Mouse (Mus musculus) neutrophil, adult 5-6 weeks (primary cell): ENCODE measurements around the gene Tars. TPM values are rescaled to one million over a fixed set of nuclear protein-coding genes. Genes with fewer than 3 reads are reported as not detected.

Experiments used
- ATAC-seq: fragments of 151-379, 151-347 bp; 2 replicates; pipeline ENCODE4 v1.8.0; 2017; ENCODE audit warnings: mild to moderate bottlenecking, moderate TSS enrichment; ENCODE audit not compliant: insufficient number of reproducible peaks, poor library complexity, low FRiP score, severe bottlenecking; ENCODE audit errors: extremely low read depth
- total RNA-seq: library from RNA; stranded (forward); fragments of 200-1000 nt; gene quantifications from 2 replicates; pipeline ENCODE4 v1.2.3, GENCODE M21; 2017

The Tars gene
- 51.9 and 65.4 TPM in 2 replicates for total RNA-seq

DNA sequence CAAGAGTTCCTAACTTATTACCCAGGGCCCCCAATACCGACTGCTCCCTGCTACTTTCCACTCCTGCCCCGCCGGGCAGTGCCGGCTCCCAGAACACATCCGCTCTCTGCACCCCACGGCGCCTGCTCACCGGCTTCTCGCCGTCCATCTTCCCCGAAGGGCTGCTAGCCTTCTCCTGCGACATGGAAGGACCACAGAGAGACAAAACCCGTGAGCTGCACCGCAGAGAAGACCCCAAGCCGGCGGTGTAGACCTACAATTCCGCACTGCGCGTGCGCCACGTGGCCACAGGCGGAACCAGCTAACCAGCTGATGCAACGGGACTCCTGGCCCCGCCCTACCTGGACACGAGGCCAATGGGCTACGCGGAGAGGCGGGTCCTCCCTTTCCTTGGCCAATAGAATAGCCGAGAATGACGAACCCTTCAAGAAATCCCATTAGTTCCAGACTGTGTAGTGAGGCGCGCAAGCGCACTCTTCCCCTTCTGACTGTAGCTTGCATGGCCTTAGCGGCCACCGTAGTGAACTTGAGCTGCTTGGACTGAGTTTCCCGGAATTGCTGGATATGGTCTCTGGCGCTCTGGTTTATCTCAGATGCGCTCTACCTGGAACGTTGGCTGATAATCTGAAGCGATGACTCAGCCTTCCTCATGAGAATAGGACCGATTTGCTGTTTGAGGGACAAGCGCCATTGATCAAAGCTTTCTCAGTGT, at the start of gene Tars:
TSS of gene Tars (minus strand) at position 310 of the 712 bp plus-strand sequence.
- ATAC-seq, result peak; percentile 99

DNA sequence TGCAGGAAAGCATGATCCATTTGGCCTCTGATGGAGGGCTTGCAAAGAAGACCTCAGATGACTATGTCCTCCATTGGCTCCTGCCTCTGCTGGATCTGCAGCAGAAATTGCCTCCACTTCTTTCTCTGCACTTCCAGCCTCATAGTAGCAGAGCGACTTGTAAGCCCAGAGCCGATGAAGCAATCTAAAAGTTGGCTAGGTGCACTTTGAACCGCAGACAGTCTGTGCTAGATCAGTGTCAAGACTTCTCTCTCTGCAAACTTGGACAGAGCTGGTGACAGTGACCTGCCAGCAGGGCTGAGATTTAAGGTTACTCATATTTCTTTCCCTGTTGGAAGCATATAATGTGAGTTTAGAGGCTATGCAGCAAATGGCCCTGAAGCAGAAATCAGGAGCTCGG, 37.9 kb upstream of the Tars start:
- no peak for ATAC-seq

DNA sequence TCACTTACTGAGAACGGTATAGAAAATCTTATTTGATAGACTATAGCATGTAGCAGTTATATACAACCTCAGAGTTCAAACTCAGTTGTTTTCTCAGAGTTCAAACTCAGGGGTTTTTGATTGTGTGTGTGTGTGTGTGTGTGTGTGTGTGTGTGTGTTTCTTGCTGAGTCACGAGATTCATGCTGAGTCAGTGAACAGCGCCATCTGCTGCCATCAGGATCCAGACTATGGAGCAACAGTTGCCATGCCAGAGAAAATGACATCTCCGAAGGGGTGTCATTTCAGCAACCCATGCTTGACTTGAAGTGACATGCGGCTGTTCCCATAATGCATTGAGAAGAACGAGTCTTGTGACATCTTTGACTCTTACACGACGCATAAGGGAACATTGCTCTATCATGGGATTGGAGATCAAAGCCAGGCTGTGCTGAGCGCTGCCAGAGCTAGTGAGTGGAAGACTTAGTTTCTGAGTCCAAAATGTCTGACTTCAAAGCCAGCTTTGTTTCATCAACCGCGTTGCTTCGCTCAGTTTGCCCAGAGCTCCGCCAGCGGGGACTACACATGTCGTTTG, 37.3 kb upstream of the Tars start:
- ATAC-seq, result no peak

DNA sequence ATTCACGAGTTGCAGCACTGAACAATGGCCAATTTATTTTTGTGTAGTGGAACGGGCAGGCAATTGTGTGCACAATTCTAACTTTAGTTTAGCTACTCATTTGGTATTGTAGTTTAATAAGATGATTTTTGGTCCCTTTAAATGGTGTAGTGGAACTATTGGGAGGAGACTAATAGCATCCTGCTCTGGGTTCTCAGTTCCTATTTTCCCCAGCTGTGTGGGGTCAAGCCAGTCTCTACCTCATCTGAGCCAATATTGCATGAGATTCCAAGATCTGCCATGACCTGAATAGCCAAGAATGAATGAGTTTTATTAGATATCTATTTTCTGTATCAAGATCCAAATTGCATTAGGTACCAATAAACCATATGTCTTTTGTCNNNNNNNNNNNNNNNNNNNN, 27.4 kb upstream of the Tars start:
- ATAC-seq, result no peak

DNA sequence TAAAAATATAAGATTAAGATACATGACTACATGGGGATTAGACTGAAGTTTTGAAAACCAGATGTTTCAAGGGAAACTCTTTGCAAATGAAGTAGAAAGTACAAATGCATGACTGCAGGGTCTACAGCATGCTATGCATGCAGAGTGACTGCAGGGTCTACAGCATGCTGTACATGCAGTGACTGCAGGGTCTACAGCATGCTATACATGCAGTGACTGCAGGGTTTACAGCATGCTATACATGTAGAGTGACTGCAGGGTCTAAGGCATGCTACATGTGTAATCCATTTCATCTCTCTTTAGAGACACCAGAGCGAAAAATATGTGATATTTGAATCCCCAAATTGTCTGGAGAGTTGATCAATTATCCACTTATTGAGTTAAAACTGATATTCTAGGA, 14.0 kb upstream of the Tars start:
- no peak for ATAC-seq

DNA sequence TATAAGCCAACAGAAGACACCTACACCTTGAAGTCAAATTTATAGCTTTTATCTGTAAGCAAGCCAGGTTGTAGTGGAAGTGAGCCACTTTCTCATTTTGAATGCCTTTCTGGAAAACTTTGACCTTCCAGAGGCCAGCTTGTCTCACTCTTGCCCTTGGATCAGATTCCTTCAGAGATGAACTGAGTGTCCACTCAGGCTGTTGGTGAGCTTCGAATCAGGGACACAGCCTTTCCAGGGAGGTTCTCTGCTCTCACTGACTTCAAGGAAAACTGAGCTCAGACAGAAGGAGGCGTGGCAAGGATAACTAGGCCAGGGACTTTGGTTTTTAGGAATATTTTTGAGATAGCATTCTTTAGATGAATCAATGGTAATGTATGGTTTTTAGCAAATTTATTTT, 13.1 kb upstream of the Tars start:
- no peak for ATAC-seq

DNA sequence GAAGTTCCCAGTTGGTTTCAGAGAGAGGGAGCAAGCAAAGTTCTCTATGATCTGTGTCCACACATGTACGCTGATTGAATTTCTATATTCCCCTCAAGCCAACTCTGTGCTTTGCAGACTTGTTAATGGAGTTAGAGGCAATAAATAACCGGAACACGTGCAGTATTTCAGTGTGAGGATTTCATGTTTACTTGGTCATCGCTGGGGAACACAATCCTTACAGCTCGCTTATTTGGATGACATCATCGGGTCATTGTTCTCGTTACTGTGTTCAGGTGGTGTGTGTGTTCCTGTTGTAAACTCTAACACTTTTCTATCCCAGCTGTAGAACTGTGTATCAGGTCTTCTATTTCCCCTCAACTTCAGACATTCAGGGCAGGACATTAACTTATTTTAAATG, 12.4 kb upstream of the Tars start:
- ATAC-seq, result no peak

DNA sequence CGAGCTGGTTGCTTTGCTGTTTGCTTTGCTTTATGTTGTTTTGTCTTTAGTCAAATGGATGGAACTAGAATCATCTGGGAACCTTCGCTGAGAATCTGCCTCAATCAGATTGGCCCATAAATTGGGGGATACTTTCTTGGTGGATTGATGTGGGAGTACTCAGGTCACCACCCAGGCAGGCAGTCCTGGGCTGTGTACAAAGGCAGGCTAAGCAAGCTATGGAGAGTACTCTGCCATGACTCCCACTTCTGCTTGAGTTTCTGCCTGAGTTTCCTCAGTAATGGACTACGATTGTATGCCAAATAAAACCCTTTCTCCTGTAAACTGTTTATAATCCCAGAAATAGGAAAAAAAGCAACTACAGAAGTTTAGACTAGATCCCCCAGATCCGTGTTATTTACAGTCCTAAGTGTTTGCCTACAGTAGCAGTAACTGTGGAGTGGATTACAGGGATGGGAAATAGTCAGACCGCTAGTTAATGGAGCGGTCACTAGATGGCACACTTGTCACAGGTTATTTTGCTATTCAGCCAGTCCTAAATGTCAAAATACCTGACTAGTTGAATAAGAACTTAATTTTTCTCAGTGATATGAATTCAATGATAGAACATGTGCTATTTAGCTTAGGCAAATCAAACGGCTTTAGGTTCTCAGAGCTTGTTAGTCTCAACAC, 8.8 kb upstream of the Tars start:
- ATAC-seq, result 0 out of 2 replicates have a peak, but pooled peaks have one; percentile 13

DNA sequence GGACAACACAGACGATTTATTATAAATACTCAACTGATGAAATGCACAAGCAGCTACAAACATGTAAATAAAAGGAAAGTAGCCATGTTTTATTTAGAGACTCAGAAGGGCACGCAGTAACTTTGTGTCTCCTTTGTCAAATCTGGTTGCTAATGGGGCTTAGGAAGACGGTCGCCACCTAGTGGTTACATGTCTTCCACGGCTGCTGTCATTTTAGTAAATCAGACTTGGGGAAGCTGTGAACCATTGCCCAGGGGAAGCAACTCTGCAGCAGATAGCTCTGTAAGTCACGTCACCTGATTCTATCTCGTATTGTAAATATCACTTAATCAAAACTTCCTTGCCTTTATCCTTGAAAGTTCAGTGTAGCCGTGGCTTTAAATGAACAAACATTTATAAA, 7.9 kb upstream of the Tars start:
- peak; percentile 90; the same call in 1 of the 2 replicates for ATAC-seq

DNA sequence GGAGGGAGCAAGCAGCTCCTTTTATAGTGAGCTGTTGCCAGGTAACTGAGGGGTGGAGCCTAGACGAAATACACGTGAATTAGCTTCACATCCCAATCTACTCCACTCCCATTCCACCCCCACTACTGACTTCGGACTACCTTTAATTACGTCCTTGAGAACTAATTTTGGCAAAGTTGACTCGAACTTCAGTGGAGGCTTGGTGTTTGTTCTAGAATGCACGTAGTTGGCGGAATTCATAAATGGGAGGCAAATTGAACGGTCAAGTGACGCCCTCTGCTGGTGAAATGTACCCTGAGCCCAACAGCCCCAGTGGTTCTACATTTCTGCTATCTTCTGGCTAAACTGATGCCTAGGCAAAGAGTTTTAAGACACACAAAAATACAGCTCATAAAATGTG, 7.3 kb upstream of the Tars start:
- ATAC-seq, result no peak

DNA sequence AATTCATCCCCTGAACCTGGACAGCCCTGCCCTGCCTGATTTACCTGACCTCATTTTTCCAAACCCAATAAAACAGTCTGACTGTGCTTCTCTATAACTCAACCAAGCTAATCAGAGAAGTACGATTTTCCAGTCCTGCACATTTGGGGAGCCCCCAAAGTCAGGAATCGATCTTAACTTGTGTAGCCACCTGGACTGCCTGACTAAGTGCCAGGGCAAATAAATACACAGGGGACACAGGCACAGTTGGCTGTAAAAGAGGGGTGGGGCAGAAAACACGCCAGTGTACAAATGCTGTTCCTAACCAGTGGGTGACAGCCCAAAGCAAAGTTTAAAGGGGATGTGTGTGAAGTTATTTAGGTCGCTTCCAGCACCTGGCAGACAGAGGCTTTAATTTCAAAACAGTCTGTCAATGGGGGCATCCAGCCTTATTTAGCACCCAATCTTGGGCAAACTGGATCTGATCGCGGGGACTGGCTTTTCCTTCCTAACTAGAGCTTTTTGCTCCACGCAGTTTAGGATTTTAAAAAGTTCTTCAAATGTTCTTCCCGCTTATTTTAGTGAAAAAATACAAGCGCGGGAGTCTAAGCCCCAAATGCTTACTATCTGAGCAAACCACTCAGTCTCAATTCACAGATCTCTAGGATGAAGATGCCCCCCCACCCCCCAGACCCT, 652 bp downstream of the Tars start:
- no peak for ATAC-seq

DNA sequence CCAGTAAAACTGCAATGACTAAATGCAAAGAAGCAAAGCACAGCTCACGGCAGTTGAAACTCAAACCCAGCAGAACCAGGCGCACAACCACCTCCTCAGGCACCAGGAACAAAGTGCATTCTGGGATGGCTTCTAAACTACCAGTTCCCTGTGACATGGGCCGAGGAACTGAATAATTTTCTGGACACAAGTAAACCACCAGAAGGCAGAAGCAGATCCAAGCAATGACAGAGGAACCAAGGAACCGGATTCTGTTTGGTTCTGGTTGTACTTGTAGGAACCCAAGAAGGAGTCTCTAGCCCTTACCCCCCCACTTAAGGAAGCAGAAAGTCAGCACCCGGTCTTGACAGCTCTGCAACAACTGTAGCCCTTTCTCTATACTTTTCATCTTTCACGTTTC, 3.0 kb downstream of the Tars start:
- ATAC-seq, result no peak

DNA sequence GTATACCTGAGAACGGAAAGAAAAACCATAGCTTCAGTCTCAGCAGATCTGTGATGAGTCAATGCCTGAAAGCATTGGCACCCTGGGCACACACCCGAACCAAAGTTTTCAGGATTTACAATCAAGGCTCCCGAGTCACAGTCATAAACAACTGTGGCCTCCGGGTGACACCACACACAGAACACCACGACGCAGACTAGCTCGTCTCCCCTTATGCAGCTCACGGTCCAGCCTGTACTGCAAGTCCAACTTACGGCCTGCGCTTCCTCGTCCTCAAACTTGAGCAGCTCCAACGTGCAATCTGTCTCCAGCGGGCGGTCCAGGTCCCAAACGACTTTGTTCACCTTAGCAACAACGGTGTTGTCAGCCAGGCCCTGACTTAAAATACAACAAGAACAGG, 6.6 kb downstream of the Tars start:
- ATAC-seq, result no peak

DNA sequence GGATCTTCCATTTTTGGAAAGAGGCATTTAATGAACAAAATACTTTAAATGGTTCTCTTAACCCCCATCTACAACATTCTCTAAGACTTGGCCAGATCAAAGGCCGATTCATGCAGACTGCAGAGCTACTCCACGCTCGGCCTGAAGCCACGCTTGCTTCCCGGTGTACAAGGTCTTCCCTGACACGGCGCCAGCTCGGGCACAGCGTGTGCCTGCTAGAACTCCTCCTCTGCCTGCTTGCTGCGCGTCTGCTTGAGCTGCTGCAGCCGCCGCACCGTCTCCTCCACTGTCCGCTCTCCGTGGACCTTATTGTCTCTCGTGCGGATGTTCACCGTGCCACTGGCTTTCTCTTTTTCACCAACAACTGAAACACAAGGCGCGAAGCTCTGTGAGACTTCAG, 15.7 kb downstream of the Tars start:
- no peak for ATAC-seq

DNA sequence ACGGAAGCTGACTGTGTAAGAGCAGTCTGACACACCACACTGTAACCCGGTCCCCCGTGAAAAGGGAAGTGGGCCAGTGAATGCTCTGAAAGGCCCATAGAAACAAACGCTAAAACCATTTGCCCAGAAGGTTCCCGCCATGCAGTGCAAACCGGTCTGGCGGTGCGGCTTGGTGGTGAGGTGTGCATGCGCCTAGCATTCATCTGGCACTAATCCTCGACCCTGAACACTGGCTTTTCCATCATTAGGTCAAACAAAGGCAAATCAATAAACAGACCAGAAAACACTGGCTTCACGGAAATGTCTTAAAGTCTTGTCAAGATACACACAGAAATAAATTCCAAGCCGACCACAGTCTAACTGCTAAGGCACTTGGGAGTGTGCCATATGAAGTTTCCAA, 16.9 kb downstream of the Tars start:
- no peak for ATAC-seq

DNA sequence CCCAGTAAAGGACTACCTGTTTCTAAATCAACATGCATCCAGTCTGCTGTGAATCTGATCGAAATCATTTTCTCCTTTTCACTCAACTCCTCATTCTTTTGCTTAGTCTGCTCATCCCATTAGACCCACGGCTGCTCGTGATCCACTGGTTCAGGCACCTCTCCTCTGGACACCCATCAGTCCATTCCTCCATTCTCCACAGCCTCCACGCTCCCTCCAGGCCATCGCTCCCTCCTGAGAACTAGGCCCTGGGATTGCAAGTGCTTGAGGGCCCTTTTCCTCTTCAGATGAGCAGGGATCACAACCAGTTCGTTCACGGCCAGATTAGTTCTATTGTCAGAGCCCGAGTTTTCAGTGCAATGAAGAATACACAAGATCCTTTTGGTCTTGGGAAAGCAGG, 18.8 kb downstream of the Tars start:
- no peak for ATAC-seq

DNA sequence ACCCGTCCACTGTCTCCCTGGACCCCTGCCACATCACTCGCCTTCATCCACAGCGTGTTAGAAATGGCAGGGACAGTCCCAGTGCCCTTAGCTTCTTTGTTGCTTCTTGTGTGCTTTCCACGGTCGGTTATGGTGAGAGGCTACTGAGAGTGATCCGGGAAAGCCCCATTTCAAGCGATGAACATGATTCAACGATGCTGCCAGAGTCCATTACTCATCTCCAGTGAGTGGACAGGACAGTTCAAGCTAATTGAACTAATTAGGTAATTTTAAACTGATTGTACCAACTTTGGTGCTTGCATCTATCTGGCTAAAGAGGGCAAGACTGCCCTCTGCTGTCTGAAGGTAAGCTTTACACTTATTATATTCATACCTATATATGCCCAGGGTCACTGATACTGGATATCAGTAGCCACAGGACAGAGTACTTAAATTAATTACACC, 19.4 kb downstream of the Tars start:
- ATAC-seq, result peak; percentile 48; the same call in 1 of the 2 replicates

DNA sequence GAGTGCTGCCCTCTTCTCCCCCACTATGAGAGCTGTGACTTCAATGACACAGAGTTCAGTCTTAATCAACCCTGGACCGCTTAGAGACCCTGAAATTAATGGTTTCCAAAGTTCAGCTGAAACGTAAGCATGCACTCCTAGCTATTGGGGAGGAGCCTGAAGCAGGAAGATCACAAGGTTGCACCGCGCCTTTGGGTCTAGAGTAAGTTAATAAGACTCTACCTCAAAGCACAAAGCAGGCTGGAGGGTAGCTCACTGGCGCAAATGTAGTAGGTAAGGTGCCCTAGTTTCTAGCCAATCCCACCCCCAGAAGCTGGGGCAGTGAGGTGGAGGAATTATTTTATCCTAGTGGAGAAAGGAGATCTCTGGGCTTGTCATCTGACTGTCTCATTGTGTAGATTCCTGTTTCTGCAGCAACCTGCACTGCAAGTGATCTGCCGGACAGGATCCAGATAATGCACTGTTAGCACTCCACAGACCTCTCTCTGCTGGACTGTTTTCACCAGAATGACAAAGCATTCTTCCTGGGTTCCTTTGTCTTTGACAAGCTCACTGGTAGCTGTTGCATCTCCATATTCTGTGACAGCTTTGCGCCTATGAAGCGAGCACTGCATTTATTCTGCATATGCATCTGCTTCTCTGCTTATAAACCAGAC, 19.9 kb downstream of the Tars start:
- 0 out of 2 replicates have a peak, but pooled peaks have one; percentile 9 for ATAC-seq

DNA sequence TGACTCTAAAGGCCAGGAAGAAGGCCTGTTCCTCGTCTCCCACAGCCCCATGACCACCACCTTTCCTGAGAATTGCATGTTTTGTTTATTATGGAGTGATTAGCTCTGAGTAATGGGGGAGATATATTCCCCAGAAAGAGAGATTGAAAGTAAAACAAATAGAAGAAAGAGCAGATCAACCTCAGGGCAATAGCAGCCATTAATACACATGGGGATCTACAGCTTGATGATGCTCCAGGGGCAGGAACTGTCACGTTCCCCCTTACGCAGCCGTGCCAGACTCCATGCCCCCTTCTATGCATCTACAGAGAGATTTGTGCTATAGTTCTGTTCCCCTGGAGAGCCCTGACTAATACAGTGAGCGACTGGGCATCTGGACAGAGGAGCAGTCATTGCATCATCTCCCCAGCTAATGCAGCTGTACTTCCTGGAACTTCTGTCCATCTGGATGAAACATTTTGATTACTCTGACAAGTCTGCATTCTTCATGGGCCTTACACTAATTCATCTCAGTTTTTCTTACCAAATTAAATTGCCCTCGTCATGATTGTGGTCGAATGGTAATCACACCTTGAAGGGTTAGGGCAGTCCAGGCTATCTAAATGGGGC, 28.9 kb downstream of the Tars start:
- no peak for ATAC-seq
